In the genomic region with DNA sequence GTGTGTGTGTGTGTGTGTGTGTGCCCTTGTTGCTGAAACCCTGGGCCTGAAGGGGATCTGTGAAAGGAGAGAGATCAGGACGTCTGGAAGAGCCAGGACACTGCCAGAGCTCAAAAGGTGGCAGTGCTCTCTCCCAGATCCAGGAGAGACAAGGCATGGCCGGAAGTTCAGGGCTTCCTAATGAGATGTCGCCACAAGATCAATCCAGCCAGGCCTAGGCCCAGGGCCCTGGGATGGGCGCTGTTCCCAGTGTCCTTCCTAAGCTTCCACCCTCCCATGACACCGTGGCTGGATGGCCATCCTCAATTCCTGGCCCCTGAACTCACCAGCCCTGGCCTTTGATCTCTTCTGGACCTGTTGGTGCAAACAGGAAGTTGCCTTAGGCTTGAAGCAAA, we compare ENCODE assay signal across 11 mouse cellular contexts. TPM values are rescaled to one million over a fixed set of nuclear protein-coding genes. Genes with fewer than 3 reads are reported as not detected.
DNase-seq lines count a peak whose midpoint lies in the region; ATAC-seq and TF ChIP-seq lines count a peak whose summit lies in the region.
"Had no signal": no experiment of that assay in that cellular context is flagged by ENCODE, and none has a peak within 500 bp of the region (broad histone marks: within the 10 kb centered on the region; RNA-seq: fewer than 3 reads in every experiment).

No protein-coding gene starts in this region.

- peak overlapping the region; percentile 66 for H3K4me2 ChIP-seq in lung, embryonic 14.5 days
- peak overlapping the region; percentile 61 for H3K4me2 ChIP-seq in forebrain, embryonic 12.5 days
- H3K4me2 ChIP-seq in neural tube, embryonic 15.5 days = peak overlapping the region; percentile 59

- no peaks in the 10 kb centered on the region for H3K36me3 ChIP-seq in lung, embryonic 14.5 days (ENCODE audit: insufficient read depth)
- H3K36me3 ChIP-seq in forebrain, embryonic 12.5 days (replicated peaks) = no peaks in the 10 kb centered on the region
- H3K36me3 ChIP-seq in limb, embryonic 10.5 days = no peaks in the 10 kb centered on the region
- no peaks in the 10 kb centered on the region for H3K36me3 ChIP-seq in neural tube, embryonic 15.5 days

- H3K9ac ChIP-seq in lung, embryonic 14.5 days = peak overlapping the region; percentile 8; the same call in 1 of the 2 replicates
- H3K9ac ChIP-seq in forebrain, embryonic 12.5 days = 0 out of 2 replicates have a peak overlapping the region, but pooled peaks have one; percentile 2
- H3K9ac ChIP-seq in neural tube, embryonic 15.5 days (replicated peaks) = no peak overlapping the region

- H3K9me3 ChIP-seq in lung, embryonic 14.5 days (ENCODE audit: low read depth, low read length) = no peaks in the 10 kb centered on the region
- no peaks in the 10 kb centered on the region for H3K9me3 ChIP-seq in forebrain, embryonic 12.5 days
- H3K9me3 ChIP-seq in limb, embryonic 10.5 days (replicated peaks) = no peaks in the 10 kb centered on the region
- no peaks in the 10 kb centered on the region for H3K9me3 ChIP-seq in neural tube, embryonic 15.5 days (replicated peaks)
- H3K9me3 ChIP-seq: megakaryocyte, embryonic 14.5 days had no signal

- peaks cover 15% of the 10 kb centered on the region; the same call in 1 of the 2 replicates for H3K4me1 ChIP-seq in lung, embryonic 14.5 days (ENCODE audit: insufficient read depth)
- peaks cover 3% of the 10 kb centered on the region; the same call in 1 of the 2 replicates for H3K4me1 ChIP-seq in lung, adult 2 months (ENCODE audit: control insufficient read depth, insufficient read depth, low read length)
- H3K4me1 ChIP-seq in forebrain, embryonic 12.5 days = peaks cover 24% of the 10 kb centered on the region
- peaks cover 50% of the 10 kb centered on the region for H3K4me1 ChIP-seq in limb, embryonic 10.5 days
- H3K4me1 ChIP-seq in neural tube, embryonic 15.5 days = peaks cover 11% of the 10 kb centered on the region

- no peak for TF ChIP-seq CTCF in lung, embryonic 14.5 days (IDR thresholded peaks at IDR 0.05; ENCODE audit: low read depth)
- no peak for TF ChIP-seq CTCF in lung, adult 2 months (IDR thresholded peaks at IDR 0.05; ENCODE audit: insufficient read depth, low read length)

- intact Hi-C loops in left cerebral cortex, postnatal 4 days (cut with DNase I) = no loop called here

- peak overlapping the region; percentile 61 for H3K27ac ChIP-seq in lung, embryonic 14.5 days (ENCODE audit: low read depth)
- H3K27ac ChIP-seq in forebrain, embryonic 12.5 days = no peak overlapping the region
- peak overlapping the region; percentile 69 for H3K27ac ChIP-seq in limb, embryonic 10.5 days
- H3K27ac ChIP-seq in neural tube, embryonic 15.5 days (replicated peaks) = no peak overlapping the region

- H3K4me3 ChIP-seq in lung, embryonic 14.5 days (ENCODE audit: low read depth, low read length) = no peak overlapping the region
- H3K4me3 ChIP-seq in lung, adult 2 months (replicated peaks; ENCODE audit: extremely low read depth, low read depth, low read length) = no peak overlapping the region
- H3K4me3 ChIP-seq in forebrain, embryonic 12.5 days (replicated peaks) = peak overlapping the region; percentile 27
- H3K4me3 ChIP-seq in limb, embryonic 10.5 days = peak overlapping the region; percentile 48
- H3K4me3 ChIP-seq in neural tube, embryonic 15.5 days (replicated peaks) = no peak overlapping the region
- H3K4me3 ChIP-seq: megakaryocyte, embryonic 14.5 days had no signal

- 19% methylated on average over 5 of the region's 5 CpGs for WGBS in lung, embryonic 14.5 days
- 38% methylated on average over 5 of the region's 5 CpGs for WGBS in lung, adult 2 months
- 27% methylated on average over 5 of the region's 5 CpGs for WGBS in forebrain, embryonic 12.5 days
- WGBS in limb, embryonic 10.5 days = 12% methylated on average over 5 of the region's 5 CpGs
- 20% methylated on average over 5 of the region's 5 CpGs for WGBS in neural tube, embryonic 15.5 days

- no peak for TF ChIP-seq POLR2A in lung, adult 2 months (IDR thresholded peaks at IDR 0.05; ENCODE audit: borderline replicate concordance, extremely low read depth, low read depth, low read length)

- DNase-seq in lung, embryonic 14.5 days = peak; percentile 23
- no peak for DNase-seq in lung, adult 2 months
- no peak for DNase-seq in limb, embryonic 10.5 days (ENCODE audit: low spot score)
- DNase-seq in left cerebral cortex, postnatal 4 days = no peak
- DNase-seq in ovary, postnatal 14 days (ENCODE audit: low spot score) = no peak
- no peak for DNase-seq in left cerebral cortex, adult 18-20 months (ENCODE audit: low spot score in 2 of 2)
- DNase-seq: right cerebral cortex, postnatal 25 days had no signal

- ATAC-seq in lung, embryonic 14.5 days (ENCODE audit: insufficient read depth) = peak; percentile 22; the same call in 1 of the 2 replicates
- no peak for ATAC-seq in forebrain, embryonic 12.5 days (ENCODE audit: low FRiP score)
- no peak for ATAC-seq in neural tube, embryonic 15.5 days (ENCODE audit: low FRiP score)

- H3K27me3 ChIP-seq in lung, embryonic 14.5 days (ENCODE audit: insufficient read depth, low read length) = peaks cover under 1% of the 10 kb centered on the region; the same call in 1 of the 2 replicates
- peaks cover 28% of the 10 kb centered on the region; the same call in 1 of the 2 replicates for H3K27me3 ChIP-seq in forebrain, embryonic 12.5 days
- H3K27me3 ChIP-seq in limb, embryonic 10.5 days (ENCODE audit: low read depth, poor library complexity, severe bottlenecking) = peaks cover 84% of the 10 kb centered on the region
- H3K27me3 ChIP-seq in neural tube, embryonic 15.5 days (replicated peaks) = peaks cover 7% of the 10 kb centered on the region; the same call in 1 of the 2 replicates

RNA-seq across cellular contexts. Expression of a gene that starts 50.3 kb away (rescaled TPM):
- not detected in 2 replicates for polyA plus RNA-seq in lung, embryonic 14.5 days (2014; fragmentation: Nextera tagmentation; extraction: Ambion mirVana)
- polyA plus RNA-seq in lung, adult 2 months (2012; rRNA removed) = 0.09 and 0.12 TPM in 2 replicates
- 0.20 TPM in 1 of 2 replicates, not detected in the other for polyA plus RNA-seq in forebrain, embryonic 12.5 days (2016; fragmentation: Nextera tagmentation; extraction: Ambion mirVana)
- not detected in 2 replicates for polyA plus RNA-seq in limb, embryonic 10.5 days (2016; fragmentation: Nextera tagmentation; extraction: Ambion mirVana)
- polyA plus RNA-seq in neural tube, embryonic 15.5 days (2015; fragmentation: Nextera tagmentation; extraction: Ambion mirVana) = 0.20 TPM in 1 of 2 replicates, not detected in the other
- total RNA-seq in left cerebral cortex, postnatal 4 days (2021) = not detected
- not detected for total RNA-seq in left cerebral cortex, adult 18-20 months (2021)
- polyA plus RNA-seq: urinary bladder, adult 2 months had no signal

Comparison
In these comparisons a context has a peak if more than half of its experiments do, and no peak if none do; other contexts are left out.
1. H3K27ac ChIP-seq: peak in lung, embryonic 14.5 days (single experiment) and limb, embryonic 10.5 days (single experiment); none in forebrain, embryonic 12.5 days (single experiment) and neural tube, embryonic 15.5 days (single experiment).
2. H3K4me3 ChIP-seq: peak in forebrain, embryonic 12.5 days (single experiment) and limb, embryonic 10.5 days (single experiment); none in lung, embryonic 14.5 days (single experiment), lung, adult 2 months (single experiment) and neural tube, embryonic 15.5 days (single experiment).
3. Peak in every context shown above with its lines, with median percentiles within 50 percentile points of each other: H3K4me2 ChIP-seq.